Mouse (Mus musculus) brain, embryonic 14.5 days (tissue): Measurements from ENCODE around the gene Ankrd22.

ENCODE experiments used
- CTCF ChIP-seq: fragments of 200-500 bp; IDR thresholded peaks from 2 replicates; pipeline ENCODE4 v1.5.1; 2012; ENCODE audit warnings: inconsistent platforms, mild to moderate bottlenecking, moderate library complexity, borderline replicate concordance; ENCODE audit not compliant: insufficient read depth, insufficient read length; ENCODE audit errors: extremely low read depth
- POLR2A ChIP-seq: fragments of 200-500 bp; IDR thresholded peaks from 2 replicates; pipeline ENCODE4 v1.6.1; 2012; ENCODE audit warnings: mild to moderate bottlenecking, inconsistent platforms, borderline replicate concordance; ENCODE audit not compliant: poor library complexity, insufficient read depth, insufficient read length, severe bottlenecking; ENCODE audit errors: extremely low read depth

GRCm38 (mm10) chr19:34179136-34179535 is 13.3 kb upstream of the Ankrd22 start:
- TF ChIP-seq CTCF (no peak), POLR2A (no peak)
